Mouse (Mus musculus) kidney, embryonic 14.5 days (tissue): ENCODE measurements around the gene Exoc6. TPM values are rescaled to one million over a fixed set of nuclear protein-coding genes. Genes with fewer than 3 reads are reported as not detected.

Source experiments
- ATAC-seq: fragments of 200-750 bp; cut with Nextera tagmentation; 2 replicates; pipeline ENCODE4 v1.8.0; 2017; ENCODE audit warnings: moderate number of reproducible peaks, mild to moderate bottlenecking, moderate TSS enrichment, moderate library complexity; ENCODE audit not compliant: low FRiP score, low TSS enrichment
- H3K27ac ChIP-seq: fragments of 300-500 bp; sonication (generic); 2 replicates; pipeline ENCODE4 v1.5.1; 2014; ENCODE audit warnings: low read depth, mild to moderate bottlenecking, low read length, moderate library complexity, mixed read lengths
- H3K27me3 ChIP-seq: fragments of 300-500 bp; sonication (generic); 2 replicates; pipeline ENCODE4 v1.6.1; 2014; ENCODE audit warnings: mild to moderate bottlenecking, low read length; ENCODE audit not compliant: control insufficient read depth, insufficient read depth
- H3K36me3 ChIP-seq: fragments of 300-500 bp; sonication (generic); 2 replicates; pipeline ENCODE4 v1.6.1; 2014; ENCODE audit warnings: low read length, mixed read lengths; ENCODE audit not compliant: control insufficient read depth, insufficient read depth
- H3K4me1 ChIP-seq: fragments of 300-500 bp; sonication (generic); 2 replicates; pipeline ENCODE4 v1.6.1; 2014; ENCODE audit warnings: low read length, mixed read lengths; ENCODE audit not compliant: control insufficient read depth, insufficient read depth
- H3K4me2 ChIP-seq: fragments of 300-500 bp; sonication (generic); replicated peaks from 2 replicates; pipeline ENCODE4 v1.6.1; 2014; ENCODE audit warnings: low read depth, mild to moderate bottlenecking, low read length
- H3K4me3 ChIP-seq: fragments of 300-500 bp; sonication (generic); 2 replicates; pipeline ENCODE4 v1.5.1; 2014; ENCODE audit warnings: mild to moderate bottlenecking, low read length
- H3K9ac ChIP-seq: fragments of 300-500 bp; sonication (generic); 2 replicates; pipeline ENCODE4 v1.6.1; 2014; ENCODE audit warnings: low read depth, mild to moderate bottlenecking, low read length, moderate library complexity
- H3K9me3 ChIP-seq: fragments of 300-500 bp; sonication (generic); 2 replicates; pipeline ENCODE4 v1.6.1; 2016; ENCODE audit warnings: low read length; ENCODE audit not compliant: control insufficient read depth
- WGBS: fragments of 180-500 bp; shearing (Covaris S2); extraction: QIAGEN DNeasy Blood & Tissue Kit; methylation state at CpG from one replicate; pipeline ENCODE4 v1.1.7; 2014; 5-methylcytosine and 5-hydroxymethylcytosine counted together
- polyA plus RNA-seq: library from polyadenylated mRNA; unstranded; fragments of >200 nt; fragmentation: Nextera tagmentation; extraction: Ambion mirVana; gene quantifications from 2 replicates; pipeline ENCODE4 v1.2.1, GENCODE M21; 2014

Gene Exoc6
- polyA plus RNA-seq, 1 experiment from 2014 or later = 26.8 TPM

GRCm38 (mm10) chr19:37656441-37656840, 106.2 kb downstream of the Exoc6 start:
- Histone ChIP-seq H3K4me2 (no peak overlapping the region), H3K4me3 (no peak overlapping the region), H3K36me3 (no peaks in the 10 kb centered on the region), H3K27me3 (no peaks in the 10 kb centered on the region), H3K4me1 (no peaks in the 10 kb centered on the region), H3K27ac (no peak overlapping the region), H3K9me3 (no peaks in the 10 kb centered on the region), H3K9ac (no peak overlapping the region)
- no peak for ATAC-seq
- WGBS = 10% methylated on average over 9 of the region's 9 CpGs

- Histone ChIP-seq H3K4me1 (no peaks in the 10 kb centered on the region), H3K4me2 (no peak overlapping the region), H3K27me3 (no peaks in the 10 kb centered on the region), H3K4me3 (no peak overlapping the region), H3K9ac (no peak overlapping the region), H3K9me3 (no peaks in the 10 kb centered on the region), H3K27ac (no peak overlapping the region), H3K36me3 (no peaks in the 10 kb centered on the region)
- no peak for ATAC-seq
- WGBS = 72% methylated on average over 6 of the region's 6 CpGs
Measured at GRCm38 (mm10) chr19:37665256-37665655, 115.0 kb downstream of the Exoc6 start.

GRCm38 (mm10) chr19:37667855-37668594, 117.8 kb downstream of the Exoc6 start:
- H3K4me3 ChIP-seq = no peak overlapping the region
- ATAC-seq = no peak
- H3K36me3 ChIP-seq = no peaks in the 10 kb centered on the region
- no peaks in the 10 kb centered on the region for H3K4me1 ChIP-seq
- H3K27ac ChIP-seq = no peak overlapping the region
- no peaks in the 10 kb centered on the region for H3K9me3 ChIP-seq
- WGBS = 62% methylated on average over 13 of the region's 13 CpGs
- no peaks in the 10 kb centered on the region for H3K27me3 ChIP-seq
- H3K4me2 ChIP-seq = no peak overlapping the region
- H3K9ac ChIP-seq = no peak overlapping the region

GRCm38 (mm10) chr19:37668657-37669056, 118.4 kb downstream of the Exoc6 start:
- no peak for ATAC-seq
- WGBS = 86% methylated on average over 5 of the region's 5 CpGs
- no peak overlapping the region for H3K9ac ChIP-seq
- no peaks in the 10 kb centered on the region for H3K27me3 ChIP-seq
- no peak overlapping the region for H3K4me3 ChIP-seq
- H3K27ac ChIP-seq = no peak overlapping the region
- no peaks in the 10 kb centered on the region for H3K36me3 ChIP-seq
- no peak overlapping the region for H3K4me2 ChIP-seq
- no peaks in the 10 kb centered on the region for H3K9me3 ChIP-seq
- no peaks in the 10 kb centered on the region for H3K4me1 ChIP-seq

- no peak overlapping the region for H3K4me3 ChIP-seq
- no peak overlapping the region for H3K27ac ChIP-seq
- H3K27me3 ChIP-seq = no peaks in the 10 kb centered on the region
- no peaks in the 10 kb centered on the region for H3K36me3 ChIP-seq
- 75% methylated on average over 5 of the region's 5 CpGs for WGBS
- no peak for ATAC-seq
- H3K4me2 ChIP-seq = no peak overlapping the region
- no peaks in the 10 kb centered on the region for H3K9me3 ChIP-seq
- no peak overlapping the region for H3K9ac ChIP-seq
- no peaks in the 10 kb centered on the region for H3K4me1 ChIP-seq
Measured at GRCm38 (mm10) chr19:37669486-37669885, 119.3 kb downstream of the Exoc6 start.

GRCm38 (mm10) chr19:37673393-37673792, 123.2 kb downstream of the Exoc6 start:
- 56% methylated on average over 12 of the region's 12 CpGs for WGBS
- no peaks in the 10 kb centered on the region for H3K4me1 ChIP-seq
- ATAC-seq = no peak

DNA sequence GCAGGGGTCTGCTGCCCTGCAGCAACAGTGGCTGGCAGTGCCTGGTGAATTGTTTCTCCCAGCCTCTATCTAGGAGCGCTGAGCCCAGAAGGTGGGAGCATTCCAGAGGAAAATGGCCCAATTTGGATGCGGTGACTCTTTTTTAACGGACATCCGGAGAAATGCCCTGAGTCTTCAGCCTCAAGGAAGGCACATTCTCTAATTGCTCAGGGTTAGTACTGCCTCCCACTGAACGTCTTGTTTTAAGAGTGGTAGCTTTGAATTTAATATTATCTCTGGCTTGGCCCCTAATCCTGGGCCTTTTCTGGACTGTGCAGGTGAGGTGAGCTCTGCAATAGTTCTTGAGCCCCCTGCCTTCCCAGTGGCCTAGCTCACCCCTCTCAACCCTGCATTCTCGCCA, 135.1 kb downstream of the Exoc6 start, which contains the start of gene Cyp26c1:
Gene Cyp26c1, plus strand, starts transcription at position 301 of the 400 bp plus-strand sequence.
- WGBS = 4% methylated on average over 6 of the region's 6 CpGs

More at GRCm38 (mm10) chr19:37673393-37673792, 123.2 kb downstream of the Exoc6 start:
- H3K27ac ChIP-seq = no peak overlapping the region
- no peak overlapping the region for H3K9ac ChIP-seq
- H3K4me3 ChIP-seq = no peak overlapping the region
- no peaks in the 10 kb centered on the region for H3K9me3 ChIP-seq
- H3K36me3 ChIP-seq = no peaks in the 10 kb centered on the region
- H3K27me3 ChIP-seq = no peaks in the 10 kb centered on the region
- no peak overlapping the region for H3K4me2 ChIP-seq

DNA sequence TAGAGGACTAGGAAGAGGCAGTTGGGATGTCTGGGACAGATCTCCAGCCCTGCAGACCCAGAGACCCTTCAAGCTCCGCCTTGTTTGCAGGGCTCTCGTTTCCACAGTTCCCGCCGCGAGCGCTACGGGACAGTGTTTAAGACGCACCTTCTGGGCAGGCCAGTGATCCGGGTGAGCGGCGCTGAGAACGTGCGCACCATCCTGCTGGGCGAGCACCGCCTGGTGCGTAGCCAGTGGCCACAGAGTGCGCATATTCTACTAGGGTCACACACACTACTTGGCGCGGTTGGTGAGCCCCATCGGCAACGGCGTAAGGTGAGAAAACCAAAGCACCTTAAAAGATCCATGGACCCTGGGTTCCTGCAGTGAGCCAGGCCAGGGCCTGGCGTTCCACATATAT, 136.1 kb downstream of the Exoc6 start:
- no peak overlapping the region for H3K27ac ChIP-seq
- H3K4me1 ChIP-seq = no peaks in the 10 kb centered on the region; the same call in 1 of the 2 replicates
- peaks cover 91% of the 10 kb centered on the region for H3K27me3 ChIP-seq
- ATAC-seq = no peak
- H3K9ac ChIP-seq = no peak overlapping the region
- 3% methylated on average over 23 of the region's 23 CpGs for WGBS
- H3K4me2 ChIP-seq = no peak overlapping the region
- no peaks in the 10 kb centered on the region for H3K9me3 ChIP-seq
- no peaks in the 10 kb centered on the region for H3K36me3 ChIP-seq
- peak overlapping the region; percentile 13; the same call in 1 of the 2 replicates for H3K4me3 ChIP-seq

More for the DNA sequence above, 135.1 kb downstream of the Exoc6 start, which contains the start of gene Cyp26c1:
- Histone ChIP-seq H3K9ac (no peak within 1 kb of the TSS), H3K27me3 (peaks cover 86% of the 10 kb centered on the region), H3K4me2 (no peak within 1 kb of the TSS), H3K4me1 (no peaks in the 10 kb centered on the region; the same call in 1 of the 2 replicates), H3K36me3 (no peaks in the 10 kb centered on the region), H3K4me3 (peak within 1 kb of the TSS; percentile 13; the same call in 1 of the 2 replicates), H3K9me3 (no peaks in the 10 kb centered on the region), H3K27ac (no peak within 1 kb of the TSS)
- no peak; the same call in 1 of the 2 replicates for ATAC-seq
